Mouse (Mus musculus): ENCODE measurements at regions not wholly inside any gene's neighbourhood (a gene's known extent, or its start where the extent isn't known, plus 50 kb on each side); places are given as distances from the start of the nearest gene placed in this dataset.

GRCm38 (mm10) chr9:30571014-30571413 lies 144.1 kb downstream of the Snx19 start:
- Histone ChIP-seq H3K4me2 (replicated peaks; ENCODE audit: low read depth, low read length, severe bottlenecking) (no peak overlapping the region), H3K36me3 (ENCODE audit: control insufficient read depth, insufficient read depth, low read length) (no peaks in the 10 kb centered on the region), H3K27ac (replicated peaks; ENCODE audit: low read depth, low read length) (no peak overlapping the region; the same call in 1 of the 2 replicates), H3K9ac (ENCODE audit: low read depth, low read length, severe bottlenecking) (no peak overlapping the region), H3K4me3 (replicated peaks; ENCODE audit: low read length) (no peak overlapping the region), H3K4me1 (ENCODE audit: control insufficient read depth, insufficient read depth, low read length) (peaks cover 15% of the 10 kb centered on the region), H3K9me3 (ENCODE audit: control insufficient read depth, low read length) (no peaks in the 10 kb centered on the region), H3K27me3 (ENCODE audit: control insufficient read depth, insufficient read depth, low read length) (no peaks in the 10 kb centered on the region)
- 26% methylated on average over 2 of the region's 2 CpGs for WGBS
- TF ChIP-seq POLR2A (IDR thresholded peaks at IDR 0.05; ENCODE audit: borderline replicate concordance, extremely low read depth, insufficient read depth, insufficient read length): no peak
- ATAC-seq (ENCODE audit: low FRiP score, low read depth): peak; percentile 62; the same call in 1 of the 2 replicates
- DNase-seq (ENCODE audit: low spot score): peak; percentile 74

GRCm38 (mm10) chr9:30564765-30565680 lies 138.1 kb downstream of the Snx19 start:
- H3K4me3 ChIP-seq (replicated peaks; ENCODE audit: low read length): no peak overlapping the region
- peak; percentile 68 for ATAC-seq (ENCODE audit: low FRiP score, low read depth)
- 73% methylated on average over 3 of the region's 3 CpGs for WGBS

GRCm38 (mm10) chr9:30563399-30563798 lies 136.5 kb downstream of the Snx19 start:
- Histone ChIP-seq H3K27me3 (ENCODE audit: control insufficient read depth, insufficient read depth, low read length) (no peaks in the 10 kb centered on the region), H3K4me1 (ENCODE audit: control insufficient read depth, insufficient read depth, low read length) (0 out of 2 replicates have a peak, but pooled peaks cover 3% of the 10 kb centered on the region), H3K9me3 (ENCODE audit: control insufficient read depth, low read length) (no peaks in the 10 kb centered on the region), H3K4me2 (replicated peaks; ENCODE audit: low read depth, low read length, severe bottlenecking) (no peak overlapping the region), H3K27ac (replicated peaks; ENCODE audit: low read depth, low read length) (no peak overlapping the region), H3K4me3 (replicated peaks; ENCODE audit: low read length) (no peak overlapping the region), H3K36me3 (ENCODE audit: control insufficient read depth, insufficient read depth, low read length) (no peaks in the 10 kb centered on the region), H3K9ac (ENCODE audit: low read depth, low read length, severe bottlenecking) (no peak overlapping the region)
- DNase-seq (ENCODE audit: low spot score) (no peak), ATAC-seq (ENCODE audit: low FRiP score, low read depth) (no peak)
- 63% methylated on average over 5 of the region's 5 CpGs for WGBS
- TF ChIP-seq POLR2A (IDR thresholded peaks at IDR 0.05; ENCODE audit: borderline replicate concordance, extremely low read depth, insufficient read depth, insufficient read length): no peak

More at GRCm38 (mm10) chr9:30564765-30565680, 138.1 kb downstream of the Snx19 start:
- Histone ChIP-seq H3K4me1 (ENCODE audit: control insufficient read depth, insufficient read depth, low read length) (0 out of 2 replicates have a peak, but pooled peaks cover 3% of the 10 kb centered on the region), H3K9ac (ENCODE audit: low read depth, low read length, severe bottlenecking) (no peak overlapping the region), H3K27me3 (ENCODE audit: control insufficient read depth, insufficient read depth, low read length) (no peaks in the 10 kb centered on the region), H3K27ac (replicated peaks; ENCODE audit: low read depth, low read length) (0 out of 2 replicates have a peak overlapping the region, but pooled peaks have one; percentile 13), H3K4me2 (replicated peaks; ENCODE audit: low read depth, low read length, severe bottlenecking) (no peak overlapping the region), H3K9me3 (ENCODE audit: control insufficient read depth, low read length) (no peaks in the 10 kb centered on the region), H3K36me3 (ENCODE audit: control insufficient read depth, insufficient read depth, low read length) (no peaks in the 10 kb centered on the region)
- TF ChIP-seq POLR2A (IDR thresholded peaks at IDR 0.05; ENCODE audit: borderline replicate concordance, extremely low read depth, insufficient read depth, insufficient read length): no peak
- DNase-seq (ENCODE audit: low spot score): peak; percentile 74

GRCm38 (mm10) chr9:30554908-30555307 lies 128.0 kb downstream of the Snx19 start:
- no peak for TF ChIP-seq POLR2A (IDR thresholded peaks at IDR 0.05; ENCODE audit: borderline replicate concordance, extremely low read depth, insufficient read depth, insufficient read length)
- ATAC-seq (ENCODE audit: low FRiP score, low read depth): no peak
- Histone ChIP-seq H3K4me3 (replicated peaks; ENCODE audit: low read length) (no peak overlapping the region), H3K36me3 (ENCODE audit: control insufficient read depth, insufficient read depth, low read length) (no peaks in the 10 kb centered on the region), H3K4me2 (replicated peaks; ENCODE audit: low read depth, low read length, severe bottlenecking) (no peak overlapping the region), H3K9me3 (ENCODE audit: control insufficient read depth, low read length) (no peaks in the 10 kb centered on the region), H3K27ac (replicated peaks; ENCODE audit: low read depth, low read length) (no peak overlapping the region), H3K9ac (ENCODE audit: low read depth, low read length, severe bottlenecking) (no peak overlapping the region), H3K27me3 (ENCODE audit: control insufficient read depth, insufficient read depth, low read length) (no peaks in the 10 kb centered on the region), H3K4me1 (ENCODE audit: control insufficient read depth, insufficient read depth, low read length) (no peaks in the 10 kb centered on the region)
- no peak for DNase-seq (ENCODE audit: low spot score)
- 62% methylated on average over 2 of the region's 2 CpGs for WGBS

- no peaks in the 10 kb centered on the region for H3K9me3 ChIP-seq (ENCODE audit: control insufficient read depth, low read length)
- ATAC-seq (ENCODE audit: low FRiP score, low read depth) (no peak), DNase-seq (ENCODE audit: low spot score) (no peak)
- H3K9ac ChIP-seq (ENCODE audit: low read depth, low read length, severe bottlenecking): no peak overlapping the region
- WGBS: 75% methylated on average over 8 of the region's 8 CpGs
- no peaks in the 10 kb centered on the region for H3K27me3 ChIP-seq (ENCODE audit: control insufficient read depth, insufficient read depth, low read length)
- no peak overlapping the region for H3K4me2 ChIP-seq (replicated peaks; ENCODE audit: low read depth, low read length, severe bottlenecking)
- TF ChIP-seq POLR2A (IDR thresholded peaks at IDR 0.05; ENCODE audit: borderline replicate concordance, extremely low read depth, insufficient read depth, insufficient read length): no peak
- H3K27ac ChIP-seq (replicated peaks; ENCODE audit: low read depth, low read length): no peak overlapping the region
- no peak overlapping the region for H3K4me3 ChIP-seq (replicated peaks; ENCODE audit: low read length)
- no peaks in the 10 kb centered on the region for H3K36me3 ChIP-seq (ENCODE audit: control insufficient read depth, insufficient read depth, low read length)
- H3K4me1 ChIP-seq (ENCODE audit: control insufficient read depth, insufficient read depth, low read length): no peaks in the 10 kb centered on the region
Measured at GRCm38 (mm10) chr9:30552721-30553120, 125.8 kb downstream of the Snx19 start.

All from limb, embryonic 14.5 days (tissue).